Mouse (Mus musculus) ES-E14 (cell line): ENCODE measurements around the gene Zcchc7. TPM values are rescaled to one million over a fixed set of nuclear protein-coding genes. Genes with fewer than 3 reads are reported as not detected.

Source experiments
- DNase-seq: peaks from one replicate; pipeline ENCODE4 v3.0.0-alpha.2; 2013; ENCODE audit warnings: low read depth, low spot score
- H3K27ac ChIP-seq: 2 replicates; pipeline ENCODE4 v1.5.1; 2012; ENCODE audit warnings: low read depth, mild to moderate bottlenecking, low read length, moderate library complexity, mixed read lengths; ENCODE audit not compliant: poor library complexity, insufficient read depth, severe bottlenecking
- H3K36me3 ChIP-seq: 2 replicates; pipeline ENCODE4 v1.6.1; 2012; ENCODE audit warnings: mild to moderate bottlenecking, low read length, moderate library complexity, mixed read lengths; ENCODE audit not compliant: control insufficient read depth, poor library complexity, insufficient read depth, severe bottlenecking
- H3K4me1 ChIP-seq, 2 experiments: fragments of 150-350 bp in 1 of 2; sonication (generic) in 1 of 2; 2 replicates each; pipeline ENCODE4 v1.6.1; 2012; ENCODE audit warnings: low read length in 2 of 2, mild to moderate bottlenecking in 1 of 2, mixed read lengths in 1 of 2; ENCODE audit not compliant: control insufficient read depth in 2 of 2, insufficient read depth in 2 of 2, poor library complexity in 1 of 2
- H3K4me3 ChIP-seq, 2 experiments: fragments of 150-350 bp in 1 of 2; sonication (generic) in 1 of 2; 2 replicates each; pipeline ENCODE4 v1.5.1; 2012; ENCODE audit warnings: low read length in 2 of 2, low read depth in 1 of 2, mild to moderate bottlenecking in 1 of 2, mixed read lengths in 1 of 2; ENCODE audit not compliant: insufficient read depth in 1 of 2, poor library complexity in 1 of 2, severe bottlenecking in 1 of 2
- H3K9ac ChIP-seq: 2 replicates; pipeline ENCODE4 v1.6.1; 2012; ENCODE audit warnings: low read depth, mild to moderate bottlenecking, low read length, mixed read lengths; ENCODE audit not compliant: poor library complexity, insufficient read depth, severe bottlenecking
- H3K9me3 ChIP-seq: fragments of 150-350 bp; sonication (generic); 2 replicates; pipeline ENCODE4 v1.6.1; 2012; ENCODE audit warnings: low read depth, mild to moderate bottlenecking, low read length; ENCODE audit not compliant: control insufficient read depth, insufficient read depth
- CHD2 ChIP-seq: IDR thresholded peaks from 2 replicates; pipeline ENCODE4 v1.6.1; 2014; ENCODE audit warnings: mild to moderate bottlenecking, low read depth, low read length, inconsistent platforms
- HCFC1 ChIP-seq: IDR thresholded peaks from 2 replicates; pipeline ENCODE4 v1.6.1; 2012; ENCODE audit warnings: low read length, inconsistent platforms, borderline replicate concordance; ENCODE audit not compliant: insufficient read depth
- MAFK ChIP-seq: IDR thresholded peaks from 2 replicates; pipeline ENCODE4 v1.6.1; 2014; ENCODE audit warnings: mild to moderate bottlenecking, low read depth, low read length, inconsistent platforms; ENCODE audit not compliant: insufficient read depth
- ZC3H11A ChIP-seq: IDR thresholded peaks from 2 replicates; pipeline ENCODE4 v1.6.1; 2012; ENCODE audit warnings: low read depth, mild to moderate bottlenecking, inconsistent platforms, low read length, borderline replicate concordance
- ZNF384 ChIP-seq: IDR thresholded peaks from 2 replicates; pipeline ENCODE4 v1.6.1; 2012; ENCODE audit warnings: low read depth, low read length, inconsistent platforms
- in situ Hi-C, 2 experiments: fragments of 600-800 bp; cut with MboI; formaldehyde crosslinking; loops; one replicate each; pipeline ENCODE4 v1.15.1; 2025; ENCODE audit warnings: low sequenced_read_pairs in 2 of 2, inconsistent platforms in 1 of 2; ENCODE audit not compliant: unreplicated experiment in 2 of 2
- total RNA-seq: library from RNA; depleted of rRNA; stranded (reverse); fragments of 300-350 nt; gene quantifications from 2 replicates; pipeline ENCODE4 v1.2.3, GENCODE M21; 2012

Zcchc7 gene
- total RNA-seq, 1 experiment, result 25.1 TPM

GRCm38 (mm10) chr4:44776651-44777050 lies 21.0 kb downstream of the Zcchc7 start:
- TF ChIP-seq CHD2, result no peak
- no peak for TF ChIP-seq MAFK
- no peak for TF ChIP-seq ZNF384
- no peak for TF ChIP-seq HCFC1
- TF ChIP-seq ZC3H11A, result no peak
- H3K27ac ChIP-seq, result no peak overlapping the region
- no peak overlapping the region for H3K4me3 ChIP-seq
- H3K4me1 ChIP-seq, result peaks cover 2 to 4% of the 10 kb centered on the region in 2 experiments; a peak in 1 of 4 replicates
- no peaks in the 10 kb centered on the region for H3K36me3 ChIP-seq
- in situ Hi-C loops, result no loop called here
- H3K9me3 ChIP-seq, result no peaks in the 10 kb centered on the region
- DNase-seq, result no peak
- no peak overlapping the region for H3K9ac ChIP-seq

DNA sequence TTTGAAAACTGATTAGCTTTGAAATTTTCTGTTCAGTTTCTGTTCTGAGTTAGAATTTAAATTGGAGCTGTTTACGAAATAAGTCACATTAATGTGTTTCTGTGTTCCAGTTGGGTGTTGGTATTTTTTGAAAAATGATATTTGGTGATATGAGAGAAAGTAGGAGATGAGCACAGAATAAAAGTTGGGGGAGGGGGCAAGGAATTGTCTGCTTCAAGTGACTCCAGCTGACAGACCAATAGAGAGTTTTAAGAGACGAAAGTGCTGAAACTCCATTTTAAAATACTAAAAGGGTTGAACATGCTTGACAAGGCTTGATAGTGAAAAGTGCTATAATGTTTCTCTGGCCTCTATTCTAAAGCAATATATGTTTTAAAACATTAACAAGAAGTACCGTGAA lies 21.4 kb downstream of the Zcchc7 start:
- no peak overlapping the region for H3K9ac ChIP-seq
- TF ChIP-seq HCFC1 (no peak), MAFK (no peak)
- no peak for DNase-seq
- no peaks in the 10 kb centered on the region for H3K9me3 ChIP-seq
- H3K36me3 ChIP-seq, result no peaks in the 10 kb centered on the region
- H3K4me1 ChIP-seq, result peaks cover 2 to 4% of the 10 kb centered on the region in 2 experiments; a peak in 1 of 4 replicates
- in situ Hi-C loops, result no loop called here
- no peak overlapping the region for H3K27ac ChIP-seq
- no peak overlapping the region for H3K4me3 ChIP-seq

DNA sequence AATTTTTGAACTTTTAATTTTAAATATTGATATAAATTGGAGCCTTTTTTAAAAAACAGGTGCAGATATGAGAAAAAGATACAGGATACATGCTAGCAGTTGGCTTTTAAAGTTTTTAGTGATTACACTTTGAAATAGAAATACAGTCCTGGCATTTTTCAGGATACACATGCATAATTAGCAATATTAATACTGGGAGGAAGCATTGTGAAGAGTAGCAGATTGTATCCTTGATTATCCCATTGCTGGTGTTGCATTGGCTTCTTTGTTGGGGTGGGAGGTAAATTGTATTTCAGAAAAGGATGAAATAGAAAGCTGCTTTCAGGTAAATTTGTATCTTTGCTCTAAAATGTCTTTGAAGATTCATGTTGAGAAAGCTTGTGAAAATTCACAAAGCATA lies 22.0 kb downstream of the Zcchc7 start:
- Histone ChIP-seq H3K4me1 (peaks cover 2 to 4% of the 10 kb centered on the region in 2 experiments; a peak in 1 of 4 replicates), H3K27ac (no peak overlapping the region), H3K9me3 (no peaks in the 10 kb centered on the region), H3K4me3 (no peak overlapping the region), H3K9ac (no peak overlapping the region), H3K36me3 (no peaks in the 10 kb centered on the region)
- no peak for DNase-seq
- in situ Hi-C loops, result no loop called here
- no peak for TF ChIP-seq CHD2
- no peak for TF ChIP-seq ZNF384
- no peak for TF ChIP-seq HCFC1
- no peak for TF ChIP-seq MAFK
- TF ChIP-seq ZC3H11A, result no peak

GRCm38 (mm10) chr4:44778316-44778715 lies 22.6 kb downstream of the Zcchc7 start:
- DNase-seq, result no peak
- H3K36me3 ChIP-seq, result no peaks in the 10 kb centered on the region
- H3K9me3 ChIP-seq, result no peaks in the 10 kb centered on the region
- TF ChIP-seq ZNF384 (no peak), MAFK (no peak), CHD2 (no peak), HCFC1 (no peak), ZC3H11A (no peak)
- in situ Hi-C loops, result no loop called here
- H3K4me3 ChIP-seq, result no peak overlapping the region
- peaks cover 2 to 4% of the 10 kb centered on the region in 2 experiments; a peak in 1 of 4 replicates for H3K4me1 ChIP-seq
- no peak overlapping the region for H3K27ac ChIP-seq
- H3K9ac ChIP-seq, result no peak overlapping the region

- DNase-seq, result no peak
- TF ChIP-seq MAFK (no peak), CHD2 (no peak), ZNF384 (no peak), ZC3H11A (no peak), HCFC1 (no peak)
- Histone ChIP-seq H3K4me3 (no peak overlapping the region), H3K4me1 (peaks cover 4% of the 10 kb centered on the region in 2 experiments; a peak in 1 of 4 replicates), H3K36me3 (no peaks in the 10 kb centered on the region), H3K9me3 (no peaks in the 10 kb centered on the region), H3K27ac (no peak overlapping the region), H3K9ac (no peak overlapping the region)
- in situ Hi-C loops, result no loop called here
These were observed 24.9 kb downstream of the Zcchc7 start for GRCm38 (mm10) chr4:44780462-44781157.
